Mouse (Mus musculus): ENCODE results near the gene Sbno1. TPM values are rescaled to one million over a fixed set of nuclear protein-coding genes. Genes with fewer than 3 reads are reported as not detected.

Gene Sbno1
- total RNA-seq, 2 experiments from 2014 or later, result 152 to 175 TPM

GRCm38 (mm10) chr5:124445621-124446293, 20.0 kb upstream of the Sbno1 start:
- peak in 1 of 2 experiments; percentile 65 for DNase-seq (ENCODE audit: low spot score in 2 of 2)

GRCm38 (mm10) chr5:124444661-124445561, 19.1 kb upstream of the Sbno1 start:
- peak; percentile 77 to 84 for DNase-seq (ENCODE audit: low spot score in 2 of 2)

More at GRCm38 (mm10) chr5:124445621-124446293, 20.0 kb upstream of the Sbno1 start:
- intact Hi-C loops (cut with DNase I), result loop anchor here (5.0 kb wide), 1 partner anchor 37 kb away; the partner anchor contains the start of gene Snrnp35

GRCm38 (mm10) chr5:124444208-124444607, 18.4 kb upstream of the Sbno1 start:
- no peak for DNase-seq (ENCODE audit: low spot score in 2 of 2)
- intact Hi-C loops (cut with DNase I), result no loop called here

More at GRCm38 (mm10) chr5:124444661-124445561, 19.1 kb upstream of the Sbno1 start:
- intact Hi-C loops (cut with DNase I), result loop anchor here (5.0 kb wide), 1 partner anchor 37 kb away; the partner anchor contains the start of gene Snrnp35

- no peak for DNase-seq (ENCODE audit: low spot score in 2 of 2)
- intact Hi-C loops (cut with DNase I), result no loop called here
Measured at GRCm38 (mm10) chr5:124442628-124443027, 16.8 kb upstream of the Sbno1 start.

GRCm38 (mm10) chr5:124440094-124440701, 14.4 kb upstream of the Sbno1 start:
- no peak for DNase-seq (ENCODE audit: low spot score in 2 of 2)
- intact Hi-C loops (cut with DNase I), result no loop called here

GRCm38 (mm10) chr5:124439447-124440093, 13.8 kb upstream of the Sbno1 start, which contains the start of gene Kmt5a:
Gene Kmt5a (plus strand): TSS chr5:124439930.
- intact Hi-C loops (cut with DNase I), result no loop called here
- peak; percentile 93 to 96 for DNase-seq (ENCODE audit: low spot score in 2 of 2)

- intact Hi-C loops (cut with DNase I), result no loop called here
Measured at GRCm38 (mm10) chr5:124438746-124439145, 12.9 kb upstream of the Sbno1 start.

GRCm38 (mm10) chr5:124438229-124438628, 12.4 kb upstream of the Sbno1 start:
- no peak for DNase-seq (ENCODE audit: low spot score in 2 of 2)
- intact Hi-C loops (cut with DNase I), result no loop called here

More at GRCm38 (mm10) chr5:124438746-124439145, 12.9 kb upstream of the Sbno1 start:
- no peak for DNase-seq (ENCODE audit: low spot score in 2 of 2)

- no peak for DNase-seq (ENCODE audit: low spot score in 2 of 2)
- intact Hi-C loops (cut with DNase I), result no loop called here
Measured at GRCm38 (mm10) chr5:124433048-124433447, 7.2 kb upstream of the Sbno1 start.

- peak; percentile 53 to 71 for DNase-seq (ENCODE audit: low spot score in 2 of 2)
- intact Hi-C loops (cut with DNase I), result no loop called here
Measured at GRCm38 (mm10) chr5:124432398-124433012, 6.7 kb upstream of the Sbno1 start.

GRCm38 (mm10) chr5:124426475-124427071, 772 bp upstream of the Sbno1 start:
- intact Hi-C loops (cut with DNase I), result no loop called here
- DNase-seq (ENCODE audit: low spot score in 2 of 2), result no peak

GRCm38 (mm10) chr5:124424723-124425411, 934 bp downstream of the Sbno1 start:
- intact Hi-C loops (cut with DNase I), result loop anchor here (2.0 kb wide), 1 partner anchor 114 kb away; no protein-coding TSS in a partner anchor
- peak in 1 of 2 experiments; percentile 32 for DNase-seq (ENCODE audit: low spot score in 2 of 2)

GRCm38 (mm10) chr5:124424200-124424722, 1.5 kb downstream of the Sbno1 start:
- DNase-seq (ENCODE audit: low spot score in 2 of 2), result no peak
- intact Hi-C loops (cut with DNase I), result loop anchor here (2.0 kb wide), 1 partner anchor 115 kb away; no protein-coding TSS in a partner anchor

GRCm38 (mm10) chr5:124421786-124422185, 4.0 kb downstream of the Sbno1 start:
- intact Hi-C loops (cut with DNase I), result no loop called here
- DNase-seq (ENCODE audit: low spot score in 2 of 2), result no peak

- intact Hi-C loops (cut with DNase I), result loop anchor here (5.0 kb wide), 1 partner anchor 47 kb away; no protein-coding TSS in a partner anchor
- DNase-seq (ENCODE audit: low spot score in 2 of 2), result no peak
Measured at GRCm38 (mm10) chr5:124418903-124419302, 6.9 kb downstream of the Sbno1 start.

GRCm38 (mm10) chr5:124412163-124412562, 13.6 kb downstream of the Sbno1 start:
- intact Hi-C loops (cut with DNase I), result no loop called here
- DNase-seq (ENCODE audit: low spot score in 2 of 2), result no peak

GRCm38 (mm10) chr5:124410808-124411207, 15.0 kb downstream of the Sbno1 start:
- DNase-seq (ENCODE audit: low spot score in 2 of 2), result no peak
- intact Hi-C loops (cut with DNase I), result no loop called here

- no peak for DNase-seq (ENCODE audit: low spot score in 2 of 2)
- intact Hi-C loops (cut with DNase I), result no loop called here
Measured at GRCm38 (mm10) chr5:124393726-124394125, 32.1 kb downstream of the Sbno1 start.
